Mouse (Mus musculus) T-helper 17 cell (primary cell): ENCODE results near the gene Scube3.

ENCODE experiments used
- in situ Hi-C, 2 experiments: fragments of 300-600 bp; cut with MboI, MseI; formaldehyde crosslinking; loops; 1 replicate in 1 of 2; 2 replicates in 1 of 2; pipeline ENCODE4 v1.15.1; 2025; ENCODE audit warnings: high pct_unique_total_duplicates in 2 of 2

Gene Scube3

DNA sequence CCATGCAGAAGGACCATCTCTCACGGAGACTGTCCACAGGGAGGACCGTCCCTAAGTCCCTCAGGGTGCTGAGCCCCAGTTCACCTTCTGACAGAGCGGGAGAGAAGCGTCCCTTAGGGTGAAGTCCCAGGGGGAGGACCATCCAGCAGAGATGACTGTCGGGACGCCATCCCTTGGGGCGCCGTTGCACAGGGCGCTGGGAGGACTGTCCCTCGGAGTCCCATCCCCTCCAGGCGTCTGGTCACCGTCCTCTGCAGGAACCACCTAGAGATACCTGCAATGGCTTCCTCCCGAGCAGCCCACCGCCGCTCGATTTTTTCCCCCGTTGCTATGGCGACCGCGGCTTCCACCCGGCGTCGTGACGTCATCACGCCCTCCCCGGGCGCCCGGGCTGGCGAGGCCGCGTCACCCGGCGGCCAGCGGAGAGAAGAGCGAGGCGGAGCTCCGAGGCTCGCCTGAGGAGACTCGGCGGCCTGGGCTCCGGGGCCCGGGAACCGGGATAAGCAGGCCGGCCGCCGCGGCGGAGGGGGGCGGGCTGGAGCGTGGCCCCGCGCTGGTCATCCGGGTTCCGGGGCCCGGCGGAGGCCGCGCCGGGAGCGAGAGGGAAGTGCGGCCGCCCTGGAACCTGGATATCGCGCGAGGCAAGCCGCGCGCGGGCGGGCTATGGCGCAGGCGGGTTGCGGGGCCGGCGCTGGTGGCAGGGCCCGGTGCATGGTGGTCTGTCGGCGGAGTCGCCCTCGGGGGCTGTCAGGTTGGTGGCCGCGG lies 35.0 kb downstream of the Scube3 start, which contains the start of gene Zfp523:
Zfp523 (plus strand) TSS at position 355 of the 765 bp plus-strand sequence.
- in situ Hi-C loops = no loop called here

DNA sequence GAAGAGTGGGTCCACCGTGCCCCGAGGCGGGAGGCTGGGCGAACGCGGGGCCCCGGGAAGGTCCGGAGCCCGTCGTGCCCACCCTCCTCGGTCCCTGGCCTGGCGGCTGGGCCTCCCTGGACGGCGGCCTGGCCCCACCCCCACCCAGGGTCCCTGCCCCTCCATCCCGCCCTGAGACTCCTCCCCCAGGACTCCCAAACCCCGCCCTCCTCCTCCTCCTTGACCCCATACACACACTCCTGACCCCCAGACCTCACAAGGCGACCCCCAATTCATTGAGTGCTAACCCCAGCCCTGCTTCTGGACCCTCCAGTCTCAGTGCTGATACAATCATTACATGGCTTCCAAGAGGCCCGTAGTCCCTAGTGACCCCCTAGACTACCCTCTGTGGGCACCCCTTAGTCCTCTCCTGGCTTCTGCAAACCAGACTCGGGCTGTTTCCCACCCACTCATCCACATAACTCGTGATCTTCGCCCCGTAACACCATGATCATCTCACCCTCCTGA lies 35.7 kb downstream of the Scube3 start:
- in situ Hi-C loops = no loop called here

DNA sequence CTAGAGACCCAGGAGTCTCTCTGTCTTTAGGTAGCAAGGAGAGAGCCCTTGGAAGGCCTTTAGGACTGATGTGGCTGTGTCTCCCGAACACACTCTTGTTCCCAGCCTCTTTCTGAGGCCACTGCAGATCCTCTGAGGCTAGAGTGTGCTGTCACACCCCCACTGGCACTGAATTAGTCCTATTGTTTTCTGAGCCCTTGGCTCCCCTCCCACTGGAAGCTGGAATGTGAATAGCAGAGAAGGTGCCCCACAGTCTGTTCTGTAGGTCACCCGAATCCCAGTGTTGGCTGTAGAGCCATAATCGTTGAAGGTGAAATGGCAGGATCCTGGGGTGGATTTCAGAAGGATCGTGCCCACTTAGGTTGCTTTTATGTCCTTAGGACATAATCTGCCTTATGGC lies 38.4 kb downstream of the Scube3 start:
- in situ Hi-C loops = no loop called here

DNA sequence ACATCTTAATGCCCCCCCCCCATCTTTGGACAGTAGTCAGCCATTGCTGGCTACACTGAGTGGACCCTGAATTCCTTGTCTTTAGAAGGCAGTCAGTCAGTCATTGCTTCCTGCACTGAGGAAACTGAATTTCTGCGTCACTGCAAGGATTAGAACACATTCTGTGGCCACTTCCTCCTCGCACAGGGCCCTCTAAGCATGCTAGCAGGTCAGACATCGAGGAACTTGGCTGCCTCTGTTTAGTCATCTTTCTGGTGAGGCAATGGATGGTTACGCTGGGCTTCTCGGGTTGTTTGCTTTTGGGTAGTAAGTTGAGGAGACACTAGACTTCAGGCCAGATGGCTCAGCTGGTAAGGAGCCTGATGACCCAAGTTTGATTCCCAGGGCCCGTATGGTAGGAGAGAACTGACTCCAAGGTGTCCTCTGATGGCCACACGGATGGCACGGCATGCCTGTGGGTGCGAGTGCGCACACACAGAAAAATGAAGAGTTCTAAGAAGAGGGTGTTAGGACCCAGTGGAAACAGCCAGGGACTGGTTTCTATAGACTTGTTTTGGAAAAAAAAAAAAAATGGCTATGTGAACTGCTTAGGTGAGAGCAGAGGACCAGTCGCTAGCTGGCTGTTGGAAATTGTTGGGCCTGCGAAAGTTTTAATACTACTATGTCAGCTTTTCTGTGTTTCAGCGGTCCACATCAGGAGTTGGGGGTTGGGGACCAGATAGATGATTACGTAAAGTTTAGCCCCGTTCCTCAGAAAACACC lies 39.0 kb downstream of the Scube3 start:
- in situ Hi-C loops = no loop called here

DNA sequence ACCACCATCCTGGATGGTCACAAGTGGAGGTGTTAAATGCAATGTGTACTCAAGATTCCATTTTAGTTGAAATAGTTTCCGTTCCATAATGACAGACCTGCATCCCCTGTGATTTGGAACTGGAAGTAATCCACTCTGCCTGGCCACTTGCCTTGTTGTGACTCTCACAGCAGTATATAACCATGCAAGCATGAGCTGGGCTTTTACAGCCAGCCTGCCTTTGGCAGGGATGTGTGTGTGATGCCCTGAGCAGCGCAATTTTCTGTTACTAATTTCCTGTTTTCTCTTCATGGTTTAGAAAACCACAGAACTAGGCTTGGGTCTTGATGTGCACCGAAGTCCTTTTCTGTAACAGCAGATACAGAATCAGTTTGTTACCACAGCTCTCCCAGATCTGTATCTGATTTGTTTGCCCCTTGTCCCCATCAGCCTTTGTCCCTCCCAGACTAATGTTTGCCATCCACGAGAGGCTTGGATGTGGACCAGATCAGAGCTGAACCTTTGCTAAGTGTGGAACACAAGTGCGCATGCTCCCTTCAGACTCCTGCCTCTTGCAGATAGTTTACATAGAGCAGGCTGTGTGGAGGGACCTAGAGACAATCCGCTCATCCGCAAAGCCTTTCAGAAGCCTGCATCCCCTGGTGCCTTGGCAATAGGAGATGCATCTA lies 43.2 kb downstream of the Scube3 start:
- in situ Hi-C loops = no loop called here

DNA sequence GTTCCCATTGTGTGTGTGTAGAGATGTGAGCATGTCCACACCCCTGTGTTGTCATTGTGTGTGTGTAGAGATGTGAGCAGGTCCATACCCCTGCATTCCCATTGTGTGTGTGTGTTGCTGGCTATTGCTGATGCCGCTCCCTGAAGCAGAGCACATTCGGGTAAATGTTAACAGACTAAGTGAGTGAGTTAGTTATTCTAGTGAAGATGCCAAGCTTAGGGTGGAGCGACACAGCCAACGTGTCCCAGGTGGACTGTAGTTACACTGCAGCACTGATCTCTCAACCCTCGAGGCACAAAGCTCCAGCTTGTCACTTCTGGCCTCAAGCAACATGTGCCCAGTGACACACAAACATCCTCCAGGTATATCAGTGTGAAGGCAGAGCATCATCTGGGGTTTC lies 46.4 kb downstream of the Scube3 start:
- in situ Hi-C loops = no loop called here

DNA sequence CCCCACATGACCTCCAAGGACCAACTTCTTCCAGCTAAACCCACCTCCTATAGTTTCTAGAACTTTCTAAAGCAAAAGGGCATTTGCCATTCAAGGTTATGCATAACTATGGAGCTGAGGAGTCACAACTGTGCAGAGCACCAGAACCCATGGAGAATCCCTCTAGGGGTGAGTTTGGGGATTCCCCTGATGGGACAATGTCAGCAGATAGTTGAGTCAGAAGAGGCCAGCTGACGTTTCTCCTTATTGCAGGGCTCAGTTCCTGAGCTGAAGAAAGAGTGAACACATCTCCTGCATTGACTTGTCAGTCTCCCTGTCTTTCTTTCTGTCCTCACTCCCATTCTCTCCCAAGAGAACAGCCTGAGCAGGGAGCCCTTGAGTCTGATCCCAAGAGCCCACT lies 50.8 kb downstream of the Scube3 start:
- in situ Hi-C loops = no loop called here

DNA sequence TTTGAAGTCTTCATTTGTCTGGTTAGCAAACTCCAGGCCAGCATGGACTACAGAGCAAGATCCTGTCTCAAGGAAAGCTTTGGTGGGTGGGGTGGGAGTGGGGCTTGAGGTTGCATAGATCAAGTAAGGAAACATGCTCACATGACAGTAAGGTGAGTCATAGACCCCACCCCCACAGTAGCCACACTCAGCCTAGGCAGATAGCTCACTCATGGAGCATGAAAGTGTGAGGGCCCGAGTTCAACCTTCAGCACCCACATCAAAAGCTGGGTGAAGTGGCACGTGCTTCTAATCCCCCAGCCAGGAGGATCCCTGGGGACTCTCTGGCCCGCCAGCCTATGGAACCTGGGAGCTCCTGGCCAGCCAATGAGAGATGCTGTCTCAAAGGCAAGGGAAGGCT lies 51.6 kb downstream of the Scube3 start:
- in situ Hi-C loops = no loop called here

DNA sequence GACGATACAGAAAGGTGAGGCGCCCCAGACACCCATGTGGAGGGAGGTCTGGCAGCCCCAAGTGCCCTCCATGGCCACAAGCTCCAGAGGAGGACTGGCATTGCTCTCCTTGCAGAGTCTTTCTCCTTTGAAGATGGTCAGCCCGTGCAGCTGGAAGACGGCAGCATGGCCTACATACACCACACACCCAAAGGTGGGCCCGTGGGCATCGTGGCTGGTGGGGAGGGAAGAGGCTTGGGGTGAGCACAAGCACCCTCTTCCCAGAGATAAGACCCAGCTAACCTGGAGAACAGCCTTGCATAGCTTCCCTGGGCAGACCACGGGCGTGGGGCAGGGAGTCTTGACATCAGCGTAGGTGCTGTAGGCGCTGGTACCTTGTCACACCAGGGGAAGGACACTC lies 53.1 kb downstream of the Scube3 start:
- in situ Hi-C loops = no loop called here

DNA sequence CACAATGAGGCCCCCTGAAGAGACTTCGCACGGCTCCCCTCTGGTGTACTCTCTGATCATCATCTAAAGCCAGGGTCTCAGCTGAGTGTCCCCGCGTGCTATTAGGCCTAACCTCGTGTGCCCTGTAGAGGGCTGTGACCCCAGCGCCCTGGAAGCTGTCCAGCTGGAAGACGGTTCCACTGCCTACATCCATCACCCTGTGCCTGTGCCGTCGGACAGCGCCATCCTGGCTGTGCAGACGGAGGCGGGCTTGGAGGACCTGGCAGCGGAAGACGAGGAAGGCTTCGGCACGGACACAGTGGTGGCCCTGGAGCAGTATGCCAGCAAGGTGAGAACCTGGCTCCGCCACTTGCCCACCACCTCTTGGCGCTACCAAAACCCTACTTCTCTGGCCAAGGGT lies 55.7 kb downstream of the Scube3 start:
- in situ Hi-C loops = no loop called here

DNA sequence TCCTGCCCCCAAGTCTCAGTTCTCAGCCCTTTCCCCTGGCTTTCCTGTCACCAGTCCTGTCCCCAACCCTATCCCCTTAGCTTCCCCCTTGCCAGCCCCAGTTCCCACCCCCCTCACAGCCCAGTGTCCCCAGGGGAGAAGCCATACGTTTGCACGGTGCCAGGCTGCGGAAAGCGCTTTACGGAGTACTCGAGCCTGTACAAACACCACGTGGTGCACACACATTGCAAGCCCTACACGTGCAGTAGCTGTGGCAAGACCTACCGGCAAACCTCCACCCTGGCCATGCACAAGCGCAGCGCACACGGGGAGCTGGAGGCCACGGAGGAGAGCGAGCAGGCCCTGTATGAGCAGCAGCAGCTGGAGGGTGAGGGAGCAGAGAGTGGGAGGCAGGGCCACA lies 60.0 kb downstream of the Scube3 start:
- in situ Hi-C loops = loop anchor here in 1 of 2 experiments (10.0 kb wide), 1 partner anchor 493 kb away; the partner anchor contains the start of genes Mapk14 and Slc26a8

DNA sequence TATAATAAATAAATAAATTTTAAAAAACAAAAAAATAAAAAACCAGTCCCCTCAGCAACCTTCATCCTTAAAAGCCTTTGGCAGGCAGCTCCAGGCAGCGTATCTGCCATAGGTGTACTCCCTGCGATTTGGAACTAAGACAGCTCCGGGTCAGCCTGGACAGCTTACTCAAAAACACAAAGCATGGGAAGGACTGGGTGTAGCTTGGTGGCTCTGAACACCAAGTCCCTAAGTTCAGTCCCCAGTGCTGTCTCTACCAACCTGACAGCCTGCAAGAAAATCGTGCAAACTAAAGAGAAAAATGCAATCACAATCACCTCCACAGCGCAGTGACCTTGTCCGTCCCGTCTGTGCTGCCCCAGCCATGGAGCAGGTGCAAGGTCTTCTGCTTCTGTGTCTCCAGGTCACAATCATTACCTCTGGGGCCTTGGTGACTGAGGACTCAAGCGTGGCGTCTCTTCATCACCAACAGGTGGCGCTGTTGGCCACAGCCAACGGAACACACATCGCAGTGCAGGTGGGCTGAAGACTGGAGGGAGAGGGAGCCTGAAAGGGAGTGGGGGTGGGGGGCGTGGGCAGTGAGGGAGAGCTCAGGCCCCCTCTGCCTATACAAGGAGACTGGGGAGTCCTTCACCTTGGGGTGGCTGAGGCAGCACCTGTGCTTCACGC lies 62.2 kb downstream of the Scube3 start:
- in situ Hi-C loops = loop anchor here in 1 of 2 experiments (10.0 kb wide), 1 partner anchor 491 kb away; the partner anchor contains the start of genes Mapk14 and Slc26a8

DNA sequence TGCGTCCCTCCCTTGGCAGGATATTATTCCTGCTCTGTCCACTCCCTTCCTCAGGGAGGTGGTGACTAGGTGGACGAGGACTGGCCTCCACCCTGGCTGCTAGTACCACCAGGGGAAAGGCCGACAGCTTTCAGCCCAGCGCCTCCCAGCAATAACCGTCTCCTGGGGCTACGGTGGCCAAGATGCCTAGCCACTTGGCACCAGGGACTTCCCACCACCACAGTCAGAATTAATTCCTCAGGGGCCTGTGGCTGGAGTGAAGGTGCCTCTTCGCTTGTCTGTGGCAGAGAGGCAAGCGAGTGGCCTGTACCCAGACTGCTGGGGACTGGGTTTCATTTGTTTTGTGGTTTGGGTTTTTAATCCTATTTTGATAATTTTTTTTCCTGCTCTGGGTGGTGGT lies 63.5 kb downstream of the Scube3 start:
- in situ Hi-C loops = loop anchor here in 1 of 2 experiments (10.0 kb wide), 1 partner anchor 489 kb away; the partner anchor contains the start of genes Mapk14 and Slc26a8

DNA sequence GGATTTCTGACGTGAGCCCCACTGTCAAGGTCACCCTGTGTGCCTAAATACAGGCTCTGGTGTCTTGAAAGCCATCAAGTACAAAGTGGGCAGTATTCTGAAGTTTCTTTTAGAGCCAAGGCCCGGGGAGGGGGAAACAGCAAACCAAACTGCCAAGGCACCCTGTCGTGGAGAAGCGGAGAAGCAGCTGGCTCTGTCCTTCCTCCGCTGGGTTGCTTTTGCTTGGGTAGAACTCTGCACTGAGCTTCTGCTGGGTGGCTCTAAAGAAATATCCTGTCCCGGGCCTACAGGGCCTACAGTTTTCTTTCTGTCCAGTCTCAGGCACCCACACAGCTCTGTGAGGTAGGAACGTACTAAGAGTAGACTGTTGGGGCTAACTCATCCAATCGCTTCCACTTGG lies 65.2 kb downstream of the Scube3 start:
- in situ Hi-C loops = loop anchor here in 1 of 2 experiments (10.0 kb wide), 1 partner anchor 488 kb away; the partner anchor contains the start of genes Mapk14 and Slc26a8

DNA sequence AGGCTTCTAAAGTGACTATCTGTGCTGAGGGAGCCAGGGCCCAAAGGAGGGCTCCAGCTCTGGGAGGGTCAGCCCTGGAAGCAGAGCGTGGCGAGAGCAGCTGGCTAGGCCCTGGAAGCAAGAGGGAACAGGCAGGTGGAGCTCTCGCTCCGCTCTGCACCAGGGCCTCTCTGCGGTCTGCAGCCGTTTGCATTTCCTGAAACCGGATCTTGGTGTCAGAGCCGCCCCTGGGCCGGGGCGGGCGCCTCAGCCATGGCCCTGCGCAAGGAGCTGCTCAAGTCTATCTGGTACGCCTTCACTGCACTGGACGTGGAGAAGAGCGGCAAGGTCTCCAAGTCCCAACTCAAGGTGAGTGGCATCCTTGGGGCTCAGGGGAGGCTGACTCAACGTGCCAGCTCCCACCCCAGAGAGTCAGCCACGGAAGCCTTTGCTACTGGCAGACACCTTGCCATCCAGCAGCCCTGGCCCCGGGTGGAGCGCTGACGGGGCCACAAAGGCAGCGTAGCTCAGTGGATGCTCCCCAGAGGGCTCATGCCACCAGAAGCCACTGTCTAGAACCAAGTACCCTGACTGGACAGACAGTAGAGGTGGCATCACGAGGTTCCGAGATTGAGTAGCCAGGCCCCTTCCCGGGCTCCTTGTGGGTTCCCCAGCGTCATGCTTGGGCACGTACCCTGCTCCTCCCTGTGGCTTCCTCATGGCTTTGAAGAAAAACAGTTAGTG lies 65.8 kb downstream of the Scube3 start, which contains the start of gene Def6:
Def6 (plus strand) TSS at position 188 of the 723 bp plus-strand sequence.
- in situ Hi-C loops = loop anchor here in 1 of 2 experiments (10.0 kb wide), 1 partner anchor 487 kb away; the partner anchor contains the start of genes Mapk14 and Slc26a8

DNA sequence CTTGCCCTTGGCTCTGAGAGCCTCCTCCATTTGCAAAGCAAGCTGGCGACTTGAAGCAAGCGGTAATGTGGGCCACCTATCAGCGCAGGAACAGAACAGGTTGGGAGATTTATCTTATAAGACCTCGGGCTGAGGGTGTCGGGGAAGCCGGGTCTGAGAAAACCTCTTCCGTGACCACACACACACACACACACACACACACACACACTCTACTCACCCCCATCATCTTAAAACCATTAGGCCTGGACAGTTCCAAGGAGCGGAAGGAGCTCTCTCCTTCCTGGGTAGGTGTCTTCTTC lies 66.3 kb downstream of the Scube3 start:
- in situ Hi-C loops = loop anchor here in 1 of 2 experiments (10.0 kb wide), 1 partner anchor 487 kb away; the partner anchor contains the start of genes Mapk14 and Slc26a8

DNA sequence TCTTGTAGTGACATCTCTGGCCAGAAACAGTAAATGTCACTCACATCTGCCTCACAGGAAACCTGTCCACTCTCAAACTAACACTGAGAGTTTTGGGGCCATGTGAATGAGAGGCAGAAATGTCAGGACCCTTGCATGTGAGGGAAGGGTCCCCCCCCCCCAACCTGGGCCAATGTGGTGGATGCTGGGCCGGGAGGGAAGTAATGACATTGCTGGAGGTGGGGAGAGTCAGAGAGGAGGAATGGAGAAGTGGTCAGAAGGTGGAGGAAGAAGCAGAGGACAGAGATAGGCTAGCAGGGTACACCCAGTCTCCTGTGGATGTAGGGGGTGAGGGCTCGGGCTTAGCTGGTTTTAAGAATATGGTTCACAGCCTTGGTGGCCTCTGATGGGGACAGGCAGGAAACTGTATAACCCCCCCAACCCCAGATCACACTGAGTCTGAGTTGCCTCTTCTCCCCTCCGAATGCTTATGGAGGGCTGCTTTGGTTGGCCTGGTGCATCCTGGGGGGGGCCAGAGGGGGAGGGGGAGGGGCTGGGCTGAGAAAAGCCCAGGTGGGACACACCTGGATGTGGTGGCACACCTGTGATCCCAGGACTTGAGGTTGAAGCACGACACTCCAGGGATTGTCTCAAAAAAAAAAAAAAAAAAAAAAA lies 67.6 kb downstream of the Scube3 start:
- in situ Hi-C loops = loop anchor here in 1 of 2 experiments (10.0 kb wide), 2 partner anchors 485 to 1455 kb away; partner anchors contain the start of genes Cmtr1, Mapk14 and Slc26a8

DNA sequence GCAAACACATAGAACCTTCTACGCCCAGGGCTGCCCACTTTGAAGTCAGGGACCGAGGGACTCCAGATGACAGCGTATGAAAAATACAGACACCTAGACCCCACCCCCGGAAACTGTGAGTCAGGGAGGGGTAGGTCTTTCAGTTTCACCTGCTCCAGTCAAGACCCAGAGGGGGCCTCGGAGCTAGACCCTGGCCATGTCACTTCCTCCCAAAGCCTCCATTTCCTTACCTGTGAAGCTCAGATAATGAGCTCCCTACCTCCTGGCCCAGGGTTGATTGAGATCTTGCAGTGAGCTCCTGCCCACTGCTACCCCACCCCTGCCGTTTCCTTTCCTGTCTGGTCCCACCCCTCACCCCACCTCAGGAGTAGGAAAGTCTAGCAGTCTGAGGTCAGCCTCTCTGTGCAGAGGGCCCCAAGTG lies 70.0 kb downstream of the Scube3 start:
- in situ Hi-C loops = loop anchor here in 1 of 2 experiments (10.0 kb wide), 1 partner anchor 1453 kb away; the partner anchor contains the start of gene Cmtr1

DNA sequence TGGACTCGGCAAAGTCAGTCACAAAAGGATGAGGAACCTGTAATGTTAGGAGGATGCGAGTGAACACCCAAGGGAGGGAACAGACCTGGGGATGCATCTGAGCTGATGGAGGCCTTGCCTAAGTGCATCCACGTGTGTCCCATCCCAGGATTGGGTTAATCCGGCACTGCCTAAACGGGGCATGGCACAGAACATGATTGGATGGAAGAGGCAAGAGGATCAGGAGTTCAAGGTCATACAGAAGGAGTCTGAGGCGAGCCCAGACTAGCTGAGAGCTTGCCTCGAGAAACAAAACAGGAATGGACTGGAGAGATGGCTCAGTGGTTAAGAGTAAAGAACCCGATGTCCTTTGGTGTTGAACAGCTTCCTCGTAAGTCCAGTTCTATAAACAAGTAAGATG lies 70.5 kb downstream of the Scube3 start:
- in situ Hi-C loops = loop anchor here in 1 of 2 experiments (10.0 kb wide), 1 partner anchor 1452 kb away; the partner anchor contains the start of gene Cmtr1
